Mouse (Mus musculus) adrenal gland (tissue): ENCODE measurements around the gene Fam160b1.

Source experiments
- intact Hi-C: fragments of 180-260 bp; cut with DNase I; formaldehyde crosslinking; loops from one replicate; pipeline ENCODE4 v1.15.1; 2025

Gene Fam160b1

GRCm38 (mm10) chr19:57364942-57365673 is 4.6 kb downstream of the Fam160b1 start:
- intact Hi-C loops, result no loop called here

DNA sequence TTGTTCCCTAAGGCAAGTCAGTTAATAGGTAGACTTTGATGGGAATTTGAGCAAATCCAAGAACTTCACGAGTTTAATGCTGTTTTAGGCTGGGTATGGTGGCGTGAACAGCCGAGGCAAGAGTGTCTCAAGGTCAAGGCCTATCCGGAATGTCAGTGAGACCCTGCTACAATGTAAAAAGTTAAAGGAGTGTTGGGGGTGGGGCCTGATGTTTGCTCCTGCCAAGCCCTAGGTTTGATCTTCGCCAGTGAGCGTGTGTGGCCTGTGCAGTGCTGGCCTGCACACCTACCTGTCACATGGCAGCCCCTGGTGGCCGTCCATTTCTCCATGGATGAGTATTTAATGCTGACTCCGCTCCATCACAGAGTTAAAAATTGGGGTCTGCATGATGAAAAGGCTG is 5.5 kb downstream of the Fam160b1 start:
- intact Hi-C loops, result no loop called here

- intact Hi-C loops, result no loop called here
These were observed 6.1 kb downstream of the Fam160b1 start for GRCm38 (mm10) chr19:57366626-57367025.

GRCm38 (mm10) chr19:57367201-57367600 is 6.7 kb downstream of the Fam160b1 start:
- intact Hi-C loops, result no loop called here

DNA sequence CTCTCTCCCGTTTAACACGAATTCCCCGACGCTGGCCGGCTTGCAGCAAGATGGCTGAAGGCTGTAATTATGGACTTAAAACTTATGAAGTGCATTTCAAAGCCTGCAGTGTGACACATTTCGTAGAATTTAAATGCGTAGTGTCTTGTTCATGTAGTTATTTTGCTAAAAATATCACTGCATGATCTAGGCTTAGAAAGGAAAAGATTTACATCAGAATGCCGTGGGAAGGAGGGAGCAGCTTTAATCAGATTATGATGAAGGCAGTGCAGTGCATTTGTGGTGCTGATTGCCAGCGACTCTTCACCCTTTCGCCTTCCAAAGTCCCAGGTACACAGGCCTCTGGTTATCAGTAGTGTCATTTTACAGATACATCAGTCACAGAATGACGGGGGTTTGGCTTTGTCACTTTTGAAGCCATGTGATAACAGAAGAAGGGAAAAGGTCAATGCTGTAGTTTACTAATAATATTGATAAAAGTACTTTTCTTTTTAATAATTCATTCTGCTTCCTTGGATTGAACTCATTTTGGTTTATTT is 7.4 kb downstream of the Fam160b1 start:
- intact Hi-C loops, result no loop called here

DNA sequence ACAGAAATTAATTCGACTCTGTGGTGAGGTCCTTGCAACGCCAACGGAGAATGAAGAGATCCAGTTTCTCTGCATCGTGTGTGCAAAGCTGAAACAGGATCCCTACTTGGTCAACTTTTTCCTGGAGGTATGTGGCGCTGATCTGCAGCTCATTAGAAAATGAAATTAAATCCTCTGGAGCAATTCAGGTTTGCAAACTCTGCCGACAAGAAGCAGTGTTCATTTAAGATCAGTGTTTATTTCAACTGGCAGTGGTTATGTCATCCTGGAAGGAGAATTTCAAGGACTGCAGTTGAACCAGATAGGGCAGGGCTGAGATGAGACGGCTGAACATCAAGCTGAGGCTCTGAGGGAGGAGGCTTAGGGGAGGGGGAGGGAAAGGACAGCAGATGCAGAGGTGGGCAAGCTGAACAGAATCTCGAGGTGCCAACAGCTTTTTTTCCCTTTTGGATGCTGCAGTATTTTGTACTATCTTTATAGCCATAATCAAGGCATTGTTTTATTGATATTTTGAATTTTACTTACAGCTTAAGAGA is 12.9 kb downstream of the Fam160b1 start:
- intact Hi-C loops, result no loop called here

DNA sequence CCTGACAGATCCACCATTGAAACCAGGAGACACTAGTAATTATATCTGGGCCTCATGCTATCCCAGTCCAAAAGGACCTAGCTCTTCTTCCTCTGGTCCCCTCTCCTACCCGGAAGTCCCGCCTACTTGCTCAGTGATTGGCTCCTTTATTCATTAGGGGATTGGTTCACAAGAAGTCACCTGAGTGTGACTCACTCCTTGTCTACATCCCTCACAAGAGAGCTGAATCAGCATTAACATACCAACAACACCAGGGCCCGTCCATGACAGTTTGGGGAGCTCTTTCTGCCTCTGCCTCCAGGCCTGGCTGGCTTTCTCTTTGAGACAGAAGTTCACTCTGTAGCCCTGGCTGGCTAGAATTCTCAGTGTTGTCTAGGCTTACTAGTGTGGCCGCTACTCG is 14.7 kb downstream of the Fam160b1 start:
- intact Hi-C loops, result no loop called here

DNA sequence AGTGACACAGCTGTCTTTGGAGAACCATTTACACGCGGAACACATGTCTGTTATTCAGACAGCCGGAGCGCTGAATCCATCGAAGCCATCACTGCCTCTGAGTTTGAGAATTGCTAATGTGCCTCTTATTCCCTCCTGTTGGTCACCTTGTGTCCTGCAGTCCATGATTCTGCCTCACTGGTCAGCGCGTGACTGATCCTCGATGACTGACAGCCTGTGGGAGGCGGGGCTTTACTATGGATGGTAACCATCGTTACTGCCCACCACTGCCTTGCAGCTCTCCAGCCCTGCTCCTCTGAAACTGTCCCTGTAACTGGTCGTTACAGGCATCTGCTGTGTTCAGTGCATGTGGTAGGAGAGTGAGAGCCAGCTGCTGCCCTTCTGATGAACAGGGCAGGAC is 15.3 kb downstream of the Fam160b1 start:
- intact Hi-C loops, result no loop called here

- intact Hi-C loops, result no loop called here
These were observed 16.7 kb downstream of the Fam160b1 start for GRCm38 (mm10) chr19:57377043-57377703.

- intact Hi-C loops, result no loop called here
These were observed 25.8 kb downstream of the Fam160b1 start for GRCm38 (mm10) chr19:57386176-57386693.

DNA sequence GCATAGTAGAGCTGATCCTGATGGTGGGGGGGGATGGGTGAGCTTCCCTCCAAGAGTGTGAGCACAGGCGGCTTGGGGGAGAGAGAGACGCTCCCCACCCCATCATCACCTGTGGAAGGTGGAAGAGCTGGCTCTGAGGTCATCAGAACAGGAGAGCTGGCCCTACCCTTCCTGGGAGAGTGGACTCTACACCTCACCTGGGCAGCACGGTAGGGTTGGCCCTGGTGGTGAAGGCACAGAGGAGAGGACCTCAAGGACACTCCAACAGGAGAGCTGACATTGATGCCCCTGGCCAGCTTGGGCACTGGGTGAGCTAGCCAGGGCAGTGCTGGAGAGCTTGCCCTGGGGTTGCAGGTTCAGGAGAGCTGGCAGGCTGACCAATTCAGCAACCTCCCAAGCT is 31.1 kb downstream of the Fam160b1 start:
- intact Hi-C loops, result no loop called here

- intact Hi-C loops, result no loop called here
These were observed 33.0 kb downstream of the Fam160b1 start for GRCm38 (mm10) chr19:57393357-57393957.

- intact Hi-C loops, result no loop called here
These were observed 36.1 kb downstream of the Fam160b1 start for GRCm38 (mm10) chr19:57396609-57397008.

DNA sequence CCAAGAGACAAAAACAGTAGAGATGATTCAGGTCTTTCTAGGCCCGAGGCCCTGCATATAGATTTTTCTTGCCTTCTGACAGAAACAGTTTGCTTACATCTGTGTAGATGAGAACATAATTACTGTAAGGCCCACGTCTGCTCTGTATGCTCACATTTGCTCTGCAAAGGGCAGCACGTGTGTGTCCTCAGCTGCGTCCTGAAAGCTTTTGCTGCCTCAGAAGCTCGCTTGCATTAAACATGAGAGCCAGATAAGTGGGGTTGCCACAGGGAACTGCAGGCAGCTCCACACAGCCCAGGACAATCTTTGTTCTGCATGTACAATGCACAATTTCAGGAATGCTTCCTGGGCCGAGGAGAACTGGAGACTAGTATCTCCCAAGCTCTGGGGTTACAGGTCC is 41.9 kb downstream of the Fam160b1 start:
- intact Hi-C loops, result loop anchor here (5.0 kb wide), 1 partner anchor 240 kb away; no protein-coding TSS in a partner anchor

GRCm38 (mm10) chr19:57403700-57404501 is 43.4 kb downstream of the Fam160b1 start:
- intact Hi-C loops, result loop anchor here (2.0 to 5.0 kb wide), 2 partner anchors 51 to 238 kb away; no protein-coding TSS in a partner anchor

- intact Hi-C loops, result loop anchor here (2.0 to 5.0 kb wide), 2 partner anchors 50 to 238 kb away; no protein-coding TSS in a partner anchor
These were observed 44.0 kb downstream of the Fam160b1 start for GRCm38 (mm10) chr19:57404502-57404848.

DNA sequence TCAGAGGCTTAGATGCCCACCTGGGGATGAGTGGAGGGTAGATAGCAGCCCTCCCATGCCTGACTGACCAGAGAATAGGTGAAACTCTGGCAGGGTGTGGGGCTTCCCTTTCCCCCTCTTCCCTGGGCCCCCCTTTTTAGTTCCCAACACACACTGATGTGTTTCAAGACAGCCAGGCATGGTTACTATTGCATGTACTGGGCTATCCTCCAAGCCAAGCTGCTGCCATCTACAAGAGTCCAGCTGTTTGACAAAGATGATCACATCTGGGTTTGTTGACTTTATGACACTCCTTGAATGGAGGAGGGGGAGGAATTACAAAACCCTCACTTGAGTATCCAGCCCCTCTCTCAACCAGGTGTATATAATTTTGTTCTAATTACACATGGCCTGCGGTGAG is 47.5 kb downstream of the Fam160b1 start:
- intact Hi-C loops, result no loop called here

DNA sequence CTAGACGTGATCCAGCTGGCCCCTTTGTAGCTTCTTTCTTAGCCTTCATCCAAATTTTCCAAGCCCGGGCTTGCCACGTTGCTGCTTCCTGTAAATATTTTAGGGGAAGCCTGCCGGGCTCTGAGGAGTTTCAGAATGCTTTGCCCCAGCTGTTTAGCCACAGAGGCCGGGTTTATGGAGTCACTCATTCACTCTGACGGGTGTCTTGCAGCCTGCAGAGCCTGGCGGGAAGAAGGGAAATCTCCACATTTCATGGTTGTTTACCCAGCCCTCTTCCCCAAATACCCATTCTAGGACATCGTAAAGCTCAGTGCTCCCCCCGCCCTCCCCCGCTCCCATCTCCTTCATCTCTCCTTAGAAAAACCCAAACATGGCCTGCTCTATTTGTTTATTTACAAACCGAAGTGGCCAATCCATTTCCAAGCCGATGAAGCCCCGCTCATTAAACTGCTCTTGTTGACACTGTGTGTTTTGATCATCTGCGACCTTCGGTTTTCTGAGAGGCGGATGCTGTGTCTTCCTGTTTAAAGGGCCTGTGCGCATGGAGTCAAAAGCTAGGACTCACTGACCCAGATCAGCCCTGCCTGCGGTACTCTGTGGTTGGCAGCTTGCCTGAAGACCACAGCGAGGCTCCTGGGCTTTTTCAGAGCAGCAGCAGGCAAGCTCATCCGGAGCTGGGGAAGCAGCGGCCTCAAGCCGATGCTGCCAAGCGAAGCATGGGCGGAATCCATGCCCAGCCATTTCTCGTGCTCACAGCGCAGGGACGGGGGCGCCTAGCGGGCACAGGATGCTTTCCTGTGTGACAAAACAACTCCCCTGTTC is 51.1 kb downstream of the Fam160b1 start:
- intact Hi-C loops, result no loop called here

- intact Hi-C loops, result no loop called here
These were observed 52.7 kb downstream of the Fam160b1 start for GRCm38 (mm10) chr19:57413170-57413569.

DNA sequence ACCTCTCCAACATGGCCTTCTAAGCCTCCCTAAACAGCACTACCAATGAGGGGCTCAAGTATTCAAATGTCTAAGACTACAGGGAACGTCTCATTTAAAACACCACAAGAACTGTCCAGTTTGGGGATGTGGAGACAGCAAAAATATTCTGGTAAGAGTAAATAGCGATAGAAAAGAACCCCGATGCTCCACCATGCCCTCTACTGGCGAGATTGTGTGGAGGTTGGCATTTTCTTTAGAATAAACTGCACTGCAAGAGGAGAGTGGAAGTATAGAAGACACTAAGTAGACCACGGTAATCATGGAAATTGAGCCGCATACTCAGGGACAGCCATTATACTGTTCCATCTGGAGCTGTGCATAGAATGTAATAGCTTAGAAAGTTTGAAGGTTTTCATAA is 53.4 kb downstream of the Fam160b1 start:
- intact Hi-C loops, result no loop called here
